7 mouse cellular contexts compared by ENCODE assay signal in genomic region chr4:133039116-133039819, GRCm38 (mm10). TPM values are rescaled to one million over a fixed set of nuclear protein-coding genes. Genes with fewer than 3 reads are reported as not detected.
DNase-seq lines count a peak whose midpoint lies in the region; ATAC-seq lines count a peak whose summit lies in the region.

No protein-coding gene starts in this region.

- H3K27me3 ChIP-seq in heart, embryonic 10.5 days (ENCODE audit: insufficient read depth, poor library complexity, severe bottlenecking): no peaks in the 10 kb centered on the region
- no peaks in the 10 kb centered on the region for H3K27me3 ChIP-seq in midbrain, embryonic 15.5 days (replicated peaks)

- no peak for ATAC-seq in midbrain, embryonic 15.5 days (replicated peaks)

- H3K36me3 ChIP-seq in heart, embryonic 10.5 days: no peaks in the 10 kb centered on the region
- H3K36me3 ChIP-seq in midbrain, embryonic 15.5 days (replicated peaks): no peaks in the 10 kb centered on the region

- H3K4me1 ChIP-seq in heart, embryonic 10.5 days: peaks cover 93% of the 10 kb centered on the region
- peaks cover 75% of the 10 kb centered on the region for H3K4me1 ChIP-seq in midbrain, embryonic 15.5 days

- H3K9me3 ChIP-seq in heart, embryonic 10.5 days: no peaks in the 10 kb centered on the region
- no peaks in the 10 kb centered on the region for H3K9me3 ChIP-seq in midbrain, embryonic 15.5 days

- H3K9ac ChIP-seq in midbrain, embryonic 15.5 days: peak overlapping the region; percentile 48

- peak; percentile 77 for DNase-seq in ES-CJ7 (ENCODE audit: low read depth, low spot score)
- peak; percentile 70 for DNase-seq in adrenal gland, postnatal 25 days
- DNase-seq in heart, embryonic 10.5 days (ENCODE audit: low spot score): no peak
- DNase-seq in kidney, postnatal 25 days: peak; percentile 66 to 86
- DNase-seq in cerebellum, adult 11-12 months: no peak
- no peak for DNase-seq in urinary bladder, adult 2 months (ENCODE audit: low spot score)

- H3K4me3 ChIP-seq in heart, embryonic 10.5 days: peak overlapping the region; percentile 83
- H3K4me3 ChIP-seq in midbrain, embryonic 15.5 days: peak overlapping the region; percentile 46

- WGBS in heart, embryonic 10.5 days: under 1% methylated on average over 71 of the region's 77 CpGs
- WGBS in midbrain, embryonic 15.5 days: under 1% methylated on average over 77 of the region's 77 CpGs

- peak overlapping the region; percentile 92 for H3K4me2 ChIP-seq in midbrain, embryonic 15.5 days

- H3K27ac ChIP-seq in heart, embryonic 10.5 days: peak overlapping the region; percentile 96
- H3K27ac ChIP-seq in midbrain, embryonic 15.5 days: peak overlapping the region; percentile 60

RNA-seq across cellular contexts. Expression of gene Ahdc1, which starts 28.2 kb away (rescaled TPM):
- total RNA-seq in adrenal gland, postnatal 25 days (2021): 91.4 and 96.4 TPM in 2 replicates
- polyA plus RNA-seq in heart, embryonic 10.5 days (2016; fragmentation: Nextera tagmentation; extraction: Ambion mirVana): 8.4 and 12.2 TPM in 2 replicates
- 13.5 and 14.4 TPM in 2 replicates for polyA plus RNA-seq in midbrain, embryonic 15.5 days (2015; fragmentation: Nextera tagmentation; extraction: Ambion mirVana)
- polyA plus RNA-seq in urinary bladder, adult 2 months (2012; rRNA removed): 5.3 and 13.3 TPM in 2 replicates

Comparison
In these comparisons a context has a peak if more than half of its experiments do, and no peak if none do; other contexts are left out.
1. DNase-seq: peak in ES-CJ7 (single experiment), adrenal gland, postnatal 25 days (single experiment) and kidney, postnatal 25 days (2 of 2); none in heart, embryonic 10.5 days (single experiment), cerebellum, adult 11-12 months (single experiment) and urinary bladder, adult 2 months (single experiment).